Mouse (Mus musculus) neural tube, embryonic 12.5 days (tissue): ENCODE data around the gene Rora. TPM values are rescaled to one million over a fixed set of nuclear protein-coding genes. Genes with fewer than 3 reads are reported as not detected.

Experiments used
- ATAC-seq: fragments of 200-750 bp; cut with Nextera tagmentation; 2 replicates; pipeline ENCODE4 v1.8.0; 2017; ENCODE audit warnings: low read depth, mild to moderate bottlenecking, moderate TSS enrichment, moderate library complexity; ENCODE audit not compliant: low FRiP score
- H3K27ac ChIP-seq: fragments of 300-500 bp; sonication (generic); 2 replicates; pipeline ENCODE4 v1.5.1; 2016
- H3K27me3 ChIP-seq: fragments of 300-500 bp; sonication (generic); replicated peaks from 2 replicates; pipeline ENCODE4 v1.6.1; 2016; ENCODE audit warnings: mild to moderate bottlenecking
- H3K36me3 ChIP-seq: fragments of 300-500 bp; sonication (generic); 2 replicates; pipeline ENCODE4 v1.6.1; 2016; ENCODE audit warnings: mild to moderate bottlenecking
- H3K4me1 ChIP-seq: fragments of 300-500 bp; sonication (generic); 2 replicates; pipeline ENCODE4 v1.6.1; 2016
- H3K4me2 ChIP-seq: fragments of 300-500 bp; sonication (generic); replicated peaks from 2 replicates; pipeline ENCODE4 v1.6.1; 2016; ENCODE audit warnings: mild to moderate bottlenecking
- H3K4me3 ChIP-seq: fragments of 300-500 bp; sonication (generic); 2 replicates; pipeline ENCODE4 v1.5.1; 2016
- H3K9ac ChIP-seq: fragments of 300-500 bp; sonication (generic); 2 replicates; pipeline ENCODE4 v1.6.1; 2016; ENCODE audit warnings: mild to moderate bottlenecking
- H3K9me3 ChIP-seq: fragments of 300-500 bp; sonication (generic); 2 replicates; pipeline ENCODE4 v1.6.1; 2016; ENCODE audit warnings: mild to moderate bottlenecking
- WGBS: fragments of 180-500 bp; shearing (Covaris S2); methylation state at CpG from one replicate; pipeline ENCODE4 v1.1.7; 2016; 5-methylcytosine and 5-hydroxymethylcytosine counted together
- polyA plus RNA-seq: library from polyadenylated mRNA; unstranded; fragments of >200 nt; fragmentation: Nextera tagmentation; extraction: Ambion mirVana; gene quantifications from 2 replicates; pipeline ENCODE4 v1.2.1, GENCODE M21; 2016

Rora gene
- polyA plus RNA-seq = 5.3 and 5.8 TPM in 2 replicates

DNA sequence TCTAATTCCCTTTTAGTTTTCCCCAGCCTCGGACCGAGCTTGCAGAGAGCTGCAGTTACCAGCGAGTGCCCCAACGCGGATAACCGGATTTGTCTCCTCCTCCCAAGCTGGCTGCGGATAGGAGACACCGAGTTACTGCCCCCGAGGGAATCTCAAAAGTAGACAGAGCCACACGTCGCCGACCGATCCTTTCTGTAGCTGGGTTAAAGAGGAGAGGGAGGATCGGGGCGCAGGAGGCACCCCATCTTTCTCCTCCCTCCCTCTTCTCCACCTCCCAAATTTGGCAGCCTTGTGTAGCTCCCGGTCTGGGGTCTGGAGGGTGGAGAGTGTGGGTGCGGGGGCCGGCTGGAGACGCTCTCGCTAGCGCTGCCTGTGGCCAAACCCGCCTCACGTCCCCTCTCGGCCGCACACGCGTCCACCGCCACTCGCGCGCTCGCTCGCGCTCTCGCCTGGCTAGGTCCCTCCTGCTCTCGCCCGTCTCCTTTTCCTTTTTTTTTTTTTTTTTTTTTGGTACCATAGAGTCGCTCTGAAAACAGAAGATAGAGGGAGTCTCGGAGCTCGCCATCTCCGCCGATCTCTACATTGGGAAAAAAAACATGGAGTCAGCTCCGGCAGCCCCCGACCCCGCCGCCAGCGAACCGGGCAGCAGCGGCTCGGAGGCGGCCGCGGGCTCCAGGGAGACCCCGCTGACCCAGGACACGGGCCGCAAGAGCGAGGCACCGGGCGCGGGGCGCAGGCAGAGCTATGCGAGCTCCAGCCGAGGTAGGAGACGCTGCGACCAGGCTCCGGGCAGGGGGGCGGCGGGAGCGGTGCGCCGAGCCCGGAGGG is at the start of gene Rora:
TSS of gene Rora (plus strand) at position 576 of the 828 bp plus-strand sequence.
- H3K27me3 ChIP-seq = no peaks in the 10 kb centered on the region
- H3K4me2 ChIP-seq = peak within 1 kb of the TSS; percentile 93
- no peaks in the 10 kb centered on the region for H3K9me3 ChIP-seq
- peak within 1 kb of the TSS; percentile 79 for H3K4me3 ChIP-seq
- peaks cover 11% of the 10 kb centered on the region; the same call in 1 of the 2 replicates for H3K4me1 ChIP-seq
- peak within 1 kb of the TSS; percentile 87 for H3K27ac ChIP-seq
- WGBS = under 1% methylated on average over 72 of the region's 72 CpGs
- no peaks in the 10 kb centered on the region for H3K36me3 ChIP-seq
- peak within 1 kb of the TSS; percentile 84 for H3K9ac ChIP-seq
- ATAC-seq = peak; percentile 72

DNA sequence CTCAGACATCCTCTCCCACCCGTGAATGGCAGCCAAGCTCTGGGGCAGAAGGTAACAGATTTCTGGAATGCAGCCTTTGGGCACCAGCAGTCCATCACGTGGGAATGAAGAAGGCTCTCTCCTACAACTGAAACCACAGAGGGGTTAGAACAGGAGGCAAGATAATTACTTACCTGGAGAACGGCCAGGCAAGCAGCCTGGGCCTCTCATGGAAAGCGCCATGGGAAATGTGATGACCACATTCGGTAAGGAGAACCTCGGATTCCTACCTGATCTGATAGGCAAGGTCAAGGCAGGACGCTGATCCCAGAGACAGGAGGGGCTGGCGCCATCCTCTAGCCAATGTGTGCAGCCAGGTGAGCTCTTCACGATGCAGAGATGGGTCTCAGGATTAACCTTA is 39.6 kb upstream of the Rora start:
- H3K9me3 ChIP-seq = no peaks in the 10 kb centered on the region
- H3K4me1 ChIP-seq = no peaks in the 10 kb centered on the region
- no peak overlapping the region for H3K27ac ChIP-seq
- WGBS = 91% methylated on average over 9 of the region's 9 CpGs
- no peak overlapping the region for H3K4me2 ChIP-seq
- no peak overlapping the region for H3K9ac ChIP-seq
- no peak overlapping the region for H3K4me3 ChIP-seq
- ATAC-seq = no peak
- H3K36me3 ChIP-seq = no peaks in the 10 kb centered on the region
- no peaks in the 10 kb centered on the region for H3K27me3 ChIP-seq

GRCm38 (mm10) chr9:68617116-68617515 is 36.5 kb upstream of the Rora start:
- no peaks in the 10 kb centered on the region for H3K27me3 ChIP-seq
- H3K9ac ChIP-seq = no peak overlapping the region
- no peaks in the 10 kb centered on the region for H3K4me1 ChIP-seq
- H3K27ac ChIP-seq = no peak overlapping the region
- ATAC-seq = no peak
- no peak overlapping the region for H3K4me3 ChIP-seq
- H3K9me3 ChIP-seq = no peaks in the 10 kb centered on the region
- H3K36me3 ChIP-seq = no peaks in the 10 kb centered on the region
- H3K4me2 ChIP-seq = no peak overlapping the region
- 11% methylated on average over 4 of the region's 4 CpGs for WGBS

DNA sequence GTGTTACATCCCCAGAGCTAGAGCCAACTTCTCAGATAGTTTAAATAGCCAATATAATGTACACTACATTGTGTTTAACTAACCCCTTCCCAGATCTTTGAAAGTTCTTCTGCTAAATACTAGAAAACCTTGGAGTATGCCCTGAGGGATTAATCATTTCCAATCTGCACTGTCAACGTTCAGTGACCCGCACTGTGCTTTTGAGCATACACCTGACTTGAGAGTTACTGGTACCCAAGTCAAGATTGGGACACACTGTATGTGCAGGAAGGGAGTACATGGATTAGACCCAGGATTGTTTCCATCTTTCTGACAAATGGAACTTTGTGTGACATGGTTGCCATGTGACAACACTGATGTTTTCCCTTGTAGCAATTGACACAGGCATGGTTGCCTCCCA is 33.5 kb upstream of the Rora start:
- Histone ChIP-seq H3K9ac (no peak overlapping the region), H3K27ac (no peak overlapping the region), H3K36me3 (no peaks in the 10 kb centered on the region), H3K9me3 (no peaks in the 10 kb centered on the region), H3K4me3 (no peak overlapping the region), H3K4me2 (no peak overlapping the region), H3K4me1 (no peaks in the 10 kb centered on the region), H3K27me3 (no peaks in the 10 kb centered on the region)
- no peak for ATAC-seq
- WGBS = 89% methylated on average over 2 of the region's 2 CpGs

DNA sequence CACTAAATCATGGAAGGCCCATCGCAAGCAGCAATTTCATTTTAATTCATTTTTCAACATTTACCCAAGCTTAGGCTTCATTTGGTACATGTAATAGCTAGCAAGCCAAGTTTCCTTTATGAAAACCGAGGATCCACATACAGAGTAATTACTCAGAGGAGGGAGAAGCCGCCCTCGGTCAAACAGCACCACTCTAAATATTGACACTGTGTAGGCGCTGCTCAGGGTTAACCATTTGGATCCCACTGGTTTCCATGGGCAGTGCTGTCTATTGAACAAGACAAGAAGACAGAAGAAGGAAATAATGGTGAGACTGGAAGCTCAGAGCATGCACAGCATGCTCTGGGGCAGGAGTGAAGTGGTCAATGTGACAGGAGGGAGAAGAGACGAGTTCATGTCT is 33.1 kb upstream of the Rora start:
- Histone ChIP-seq H3K36me3 (no peaks in the 10 kb centered on the region), H3K9ac (no peak overlapping the region), H3K4me1 (no peaks in the 10 kb centered on the region), H3K4me2 (no peak overlapping the region), H3K9me3 (no peaks in the 10 kb centered on the region), H3K4me3 (no peak overlapping the region), H3K27me3 (no peaks in the 10 kb centered on the region), H3K27ac (no peak overlapping the region)
- WGBS = 83% methylated on average over 6 of the region's 6 CpGs
- no peak for ATAC-seq

GRCm38 (mm10) chr9:68624981-68625380 is 28.6 kb upstream of the Rora start:
- Histone ChIP-seq H3K4me1 (no peaks in the 10 kb centered on the region), H3K4me3 (no peak overlapping the region), H3K9ac (no peak overlapping the region), H3K4me2 (no peak overlapping the region), H3K36me3 (no peaks in the 10 kb centered on the region), H3K27ac (no peak overlapping the region), H3K27me3 (no peaks in the 10 kb centered on the region), H3K9me3 (no peaks in the 10 kb centered on the region)
- WGBS = 88% methylated on average over 4 of the region's 4 CpGs
- ATAC-seq = no peak

DNA sequence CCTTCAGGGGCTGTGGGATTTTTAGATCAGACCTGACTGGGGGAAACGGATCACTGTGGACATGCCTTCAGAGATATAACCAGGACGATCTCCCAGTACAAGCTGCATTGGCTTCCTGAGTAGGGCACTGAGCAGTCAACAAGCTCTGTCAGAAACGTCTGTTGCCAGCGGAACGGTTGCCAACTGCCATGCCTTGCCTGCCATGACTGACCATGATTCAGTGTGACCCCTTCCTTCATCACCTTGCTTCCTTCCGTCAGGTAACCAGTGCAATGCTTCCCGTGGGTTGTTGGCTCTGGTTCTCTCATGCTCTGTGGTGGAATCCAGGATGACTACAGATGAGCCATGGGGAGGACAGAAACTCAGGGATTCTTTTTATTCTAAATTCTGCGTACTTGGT is 16.3 kb upstream of the Rora start:
- H3K27ac ChIP-seq = no peak overlapping the region
- ATAC-seq = no peak
- no peak overlapping the region for H3K4me2 ChIP-seq
- no peak overlapping the region for H3K4me3 ChIP-seq
- WGBS = 90% methylated on average over 8 of the region's 8 CpGs
- H3K36me3 ChIP-seq = no peaks in the 10 kb centered on the region
- H3K9me3 ChIP-seq = no peaks in the 10 kb centered on the region
- H3K27me3 ChIP-seq = no peaks in the 10 kb centered on the region
- H3K4me1 ChIP-seq = no peaks in the 10 kb centered on the region
- H3K9ac ChIP-seq = no peak overlapping the region

DNA sequence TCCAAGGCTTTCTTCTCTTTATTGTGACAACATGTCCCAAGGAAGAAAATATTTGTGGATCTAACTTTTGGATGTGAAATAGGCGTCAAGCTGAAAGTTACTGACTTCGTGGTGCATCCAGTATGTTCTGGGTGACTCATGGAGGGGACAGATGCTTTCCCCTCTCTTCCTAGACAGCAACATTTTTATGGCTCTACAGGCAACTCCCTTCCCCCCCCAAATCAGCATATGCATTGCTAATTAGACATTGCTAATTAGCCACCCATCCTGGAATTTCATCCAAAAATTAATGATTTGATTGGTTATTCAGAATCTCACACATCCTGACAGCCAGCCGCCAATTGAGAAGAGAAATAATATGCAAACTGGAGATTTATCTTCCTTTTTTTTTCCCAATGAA is 12.5 kb upstream of the Rora start:
- 74% methylated on average over 3 of the region's 3 CpGs for WGBS

GRCm38 (mm10) chr9:68648061-68648460 is 5.5 kb upstream of the Rora start:
- Histone ChIP-seq H3K9me3 (no peaks in the 10 kb centered on the region), H3K27me3 (no peaks in the 10 kb centered on the region), H3K36me3 (no peaks in the 10 kb centered on the region), H3K27ac (no peak overlapping the region), H3K4me1 (no peaks in the 10 kb centered on the region), H3K4me3 (no peak overlapping the region), H3K4me2 (no peak overlapping the region), H3K9ac (no peak overlapping the region)
- no peak for ATAC-seq
- WGBS = 81% methylated on average over 3 of the region's 3 CpGs

More for the DNA sequence above, 12.5 kb upstream of the Rora start:
- H3K27me3 ChIP-seq = no peaks in the 10 kb centered on the region
- no peaks in the 10 kb centered on the region for H3K9me3 ChIP-seq
- no peak for ATAC-seq
- H3K27ac ChIP-seq = no peak overlapping the region
- no peaks in the 10 kb centered on the region for H3K4me1 ChIP-seq
- H3K36me3 ChIP-seq = no peaks in the 10 kb centered on the region
- no peak overlapping the region for H3K4me2 ChIP-seq
- H3K9ac ChIP-seq = no peak overlapping the region
- H3K4me3 ChIP-seq = no peak overlapping the region

DNA sequence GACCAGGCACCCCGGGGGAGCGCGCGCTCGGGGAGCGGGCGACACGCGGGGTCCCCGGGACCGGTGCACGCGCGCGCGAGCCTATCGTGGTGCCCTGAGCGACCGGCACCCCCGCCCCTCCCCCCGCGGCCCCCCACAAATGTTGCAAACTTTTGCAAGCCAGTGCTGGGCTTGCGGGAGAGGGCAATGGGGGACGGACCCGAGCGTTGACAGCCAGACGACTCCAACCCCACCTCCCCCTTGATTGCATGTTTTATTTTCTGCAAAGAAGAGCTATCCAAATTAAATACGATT is 400 bp downstream of the Rora start:
- Histone ChIP-seq H3K4me1 (peaks cover 11% of the 10 kb centered on the region; the same call in 1 of the 2 replicates), H3K27me3 (no peaks in the 10 kb centered on the region), H3K36me3 (no peaks in the 10 kb centered on the region), H3K4me3 (peak overlapping the region; percentile 79), H3K9ac (peak overlapping the region; percentile 84), H3K27ac (peak overlapping the region; percentile 87), H3K4me2 (peak overlapping the region; percentile 93), H3K9me3 (no peaks in the 10 kb centered on the region)
- under 1% methylated on average over 28 of the region's 28 CpGs for WGBS
- peak; percentile 22 for ATAC-seq

GRCm38 (mm10) chr9:68654333-68655017 is 889 bp downstream of the Rora start:
- peak; percentile 43; the same call in 1 of the 2 replicates for ATAC-seq
- H3K4me2 ChIP-seq = peak overlapping the region; percentile 93
- H3K27ac ChIP-seq = no peak overlapping the region
- 2% methylated on average over 43 of the region's 43 CpGs for WGBS
- H3K27me3 ChIP-seq = no peaks in the 10 kb centered on the region
- H3K4me1 ChIP-seq = peaks cover 11% of the 10 kb centered on the region; the same call in 1 of the 2 replicates
- no peaks in the 10 kb centered on the region for H3K9me3 ChIP-seq
- peak overlapping the region; percentile 79 for H3K4me3 ChIP-seq
- peak overlapping the region; percentile 84 for H3K9ac ChIP-seq
- no peaks in the 10 kb centered on the region for H3K36me3 ChIP-seq

DNA sequence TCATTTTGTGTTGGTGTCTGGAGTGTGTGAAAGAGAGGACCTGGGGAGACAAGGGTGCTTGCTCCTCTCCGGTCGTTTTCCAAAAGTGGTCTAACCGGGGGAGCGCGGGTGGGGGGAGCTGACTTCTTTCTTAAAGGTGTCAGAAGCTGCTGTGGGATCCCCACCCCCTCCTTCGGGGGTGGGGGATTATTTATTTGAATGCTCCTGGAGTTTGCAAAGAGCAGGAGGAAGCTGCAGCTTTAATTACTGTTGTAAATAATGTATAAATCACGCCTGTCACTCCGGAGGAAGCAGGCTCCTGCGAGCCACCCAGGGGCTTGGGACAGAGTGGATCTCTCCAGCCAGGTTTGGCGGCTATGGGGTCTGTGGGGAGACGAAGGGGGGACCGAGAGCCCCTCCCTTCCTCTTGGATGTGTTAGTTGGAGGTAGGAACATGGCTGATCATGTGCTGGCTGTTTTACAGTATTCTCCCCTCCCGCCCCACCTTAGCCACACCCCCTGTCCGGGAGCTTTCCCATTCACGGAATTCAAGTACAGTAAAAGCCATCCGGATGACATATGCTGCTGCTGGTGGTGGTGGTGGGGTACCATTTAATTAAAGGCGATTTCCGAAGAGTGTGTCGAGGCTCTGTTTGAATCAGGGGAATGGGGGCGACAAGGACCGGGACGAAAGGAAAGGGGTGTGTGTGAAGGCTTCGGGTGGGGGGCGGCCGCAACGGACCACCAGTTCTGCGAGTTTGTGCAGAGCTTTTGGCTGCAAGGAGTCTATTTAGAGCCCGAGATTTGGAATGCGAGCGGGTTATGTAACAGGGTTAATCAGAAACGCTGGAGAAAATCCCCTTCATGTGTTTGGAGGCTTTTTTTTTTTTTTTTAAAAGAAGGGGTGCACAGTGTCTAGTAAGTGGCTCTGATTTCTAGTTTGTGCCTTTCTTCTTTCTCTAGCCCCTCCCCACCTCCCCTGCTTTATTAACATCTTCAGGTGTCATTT is 1.7 kb downstream of the Rora start:
- 2% methylated on average over 31 of the region's 31 CpGs for WGBS
- Histone ChIP-seq H3K27ac (no peak overlapping the region), H3K9me3 (no peaks in the 10 kb centered on the region), H3K4me1 (peaks cover 11% of the 10 kb centered on the region; the same call in 1 of the 2 replicates), H3K36me3 (no peaks in the 10 kb centered on the region), H3K4me2 (peak overlapping the region; percentile 93), H3K9ac (peak overlapping the region; percentile 84; the same call in 1 of the 2 replicates), H3K4me3 (peak overlapping the region; percentile 79), H3K27me3 (no peaks in the 10 kb centered on the region)
- ATAC-seq = peak; percentile 52
